Mouse (Mus musculus) thymus, adult 18-20 months (tissue): Measurements from ENCODE around the gene Serpina3a.
"Not testable (repeated sequence)": the region's sequence is repeated elsewhere in the genome, so short reads cannot be mapped to it uniquely, and the experiment has no call there.

ENCODE experiments used
- DNase-seq, 2 experiments: peaks; one replicate each; pipeline ENCODE4 v3.0.0; 2022; ENCODE audit warnings: mixed read lengths in 2 of 2

Gene Serpina3a

GRCm38 (mm10) chr12:104112333-104112732 lies at the start of gene Serpina3a:
Serpina3a (plus strand) TSS chr12:104112724.
- DNase-seq = not testable (repeated sequence)

- DNase-seq = no peak
Measured at GRCm38 (mm10) chr12:104064532-104064931, 48.0 kb upstream of the Serpina3a start.

- DNase-seq = no peak
Measured at GRCm38 (mm10) chr12:104064996-104065395, 47.5 kb upstream of the Serpina3a start.

- DNase-seq = no peak
Measured at GRCm38 (mm10) chr12:104066241-104066640, 46.3 kb upstream of the Serpina3a start.

- DNase-seq = no peak
Measured at GRCm38 (mm10) chr12:104067549-104067948, 45.0 kb upstream of the Serpina3a start.

- no peak for DNase-seq
Measured at GRCm38 (mm10) chr12:104069620-104070019, 42.9 kb upstream of the Serpina3a start.

GRCm38 (mm10) chr12:104071708-104072107 lies 40.8 kb upstream of the Serpina3a start:
- no peak for DNase-seq

- DNase-seq = no peak
Measured at GRCm38 (mm10) chr12:104072286-104072685, 40.2 kb upstream of the Serpina3a start.

GRCm38 (mm10) chr12:104090119-104090518 lies 22.4 kb upstream of the Serpina3a start:
- no peak for DNase-seq

- no peak for DNase-seq
Measured at GRCm38 (mm10) chr12:104091303-104091702, 21.2 kb upstream of the Serpina3a start.

GRCm38 (mm10) chr12:104100768-104101167 lies 11.8 kb upstream of the Serpina3a start, which contains the start of gene Serpina5:
Serpina5 (plus strand) TSS chr12:104101113.
- no peak for DNase-seq

- no peak for DNase-seq
Measured at GRCm38 (mm10) chr12:104105847-104106246, 6.7 kb upstream of the Serpina3a start.

GRCm38 (mm10) chr12:104106919-104107318 lies 5.6 kb upstream of the Serpina3a start:
- DNase-seq = no peak

GRCm38 (mm10) chr12:104108507-104108906 lies 4.0 kb upstream of the Serpina3a start:
- no peak for DNase-seq

GRCm38 (mm10) chr12:104114921-104115579 lies 2.5 kb downstream of the Serpina3a start:
- DNase-seq = no peak

- DNase-seq = no peak
Measured at GRCm38 (mm10) chr12:104123097-104123496, 10.6 kb downstream of the Serpina3a start.

- no peak for DNase-seq
Measured at GRCm38 (mm10) chr12:104123996-104124395, 11.5 kb downstream of the Serpina3a start.

GRCm38 (mm10) chr12:104125021-104125560 lies 12.6 kb downstream of the Serpina3a start:
- no peak for DNase-seq

- no peak for DNase-seq
Measured at GRCm38 (mm10) chr12:104127696-104128095, 15.2 kb downstream of the Serpina3a start, which contains the start of gene Serpina3b. Serpina3b (plus strand) TSS chr12:104127996.

GRCm38 (mm10) chr12:104131041-104131440 lies 18.5 kb downstream of the Serpina3a start:
- no peak for DNase-seq

GRCm38 (mm10) chr12:104138216-104138615 lies 25.7 kb downstream of the Serpina3a start:
- DNase-seq = no peak

GRCm38 (mm10) chr12:104140543-104141103 lies 28.1 kb downstream of the Serpina3a start:
- no peak for DNase-seq

- DNase-seq = no peak
Measured at GRCm38 (mm10) chr12:104141506-104141905, 29.0 kb downstream of the Serpina3a start.

GRCm38 (mm10) chr12:104142427-104142826 lies 29.9 kb downstream of the Serpina3a start:
- DNase-seq = no peak
